Mouse (Mus musculus): ENCODE data around the gene Nt5c2. TPM values are rescaled to one million over a fixed set of nuclear protein-coding genes. Genes with fewer than 3 reads are reported as not detected.
A peak's percentile ranks its signal among the peaks of the same experiment; 100 is the strongest.

Gene Nt5c2
- polyA plus RNA-seq, 1 experiment from 2014 or later, result 69.6 TPM

- Histone ChIP-seq H3K4me3 (no peak overlapping the region), H3K4me1 (replicated peaks) (no peaks in the 10 kb centered on the region), H3K27me3 (ENCODE audit: insufficient read depth, poor library complexity, severe bottlenecking) (no peaks in the 10 kb centered on the region), H3K36me3 (peaks cover 43% of the 10 kb centered on the region), H3K27ac (no peak overlapping the region), H3K9me3 (peaks cover 9% of the 10 kb centered on the region; the same call in 1 of the 2 replicates)
- DNase-seq (ENCODE audit: low spot score), result no peak
- 86% methylated on average over 5 of the region's 5 CpGs for WGBS
These were observed 116.7 kb downstream of the Nt5c2 start for GRCm38 (mm10) chr19:46898222-46898621.

GRCm38 (mm10) chr19:46897135-46897534 lies 117.8 kb downstream of the Nt5c2 start:
- WGBS, result 83% methylated on average over 3 of the region's 3 CpGs
- H3K4me3 ChIP-seq, result no peak overlapping the region

GRCm38 (mm10) chr19:46893484-46893883 lies 121.5 kb downstream of the Nt5c2 start:
- Histone ChIP-seq H3K27ac (no peak overlapping the region), H3K36me3 (peaks cover 80% of the 10 kb centered on the region), H3K4me3 (no peak overlapping the region), H3K9me3 (peaks cover 9% of the 10 kb centered on the region; the same call in 1 of the 2 replicates), H3K4me1 (replicated peaks) (no peaks in the 10 kb centered on the region), H3K27me3 (ENCODE audit: insufficient read depth, poor library complexity, severe bottlenecking) (no peaks in the 10 kb centered on the region)
- peak; percentile 1 for DNase-seq (ENCODE audit: low spot score)
- 88% methylated on average over 7 of the region's 7 CpGs for WGBS

More at GRCm38 (mm10) chr19:46897135-46897534, 117.8 kb downstream of the Nt5c2 start:
- Histone ChIP-seq H3K27me3 (ENCODE audit: insufficient read depth, poor library complexity, severe bottlenecking) (no peaks in the 10 kb centered on the region), H3K27ac (no peak overlapping the region), H3K4me1 (replicated peaks) (no peaks in the 10 kb centered on the region), H3K36me3 (peaks cover 50% of the 10 kb centered on the region), H3K9me3 (peaks cover 9% of the 10 kb centered on the region; the same call in 1 of the 2 replicates)
- no peak for DNase-seq (ENCODE audit: low spot score)

- no peak for DNase-seq (ENCODE audit: low spot score)
- H3K4me3 ChIP-seq, result no peak overlapping the region
- H3K36me3 ChIP-seq, result peaks cover 80% of the 10 kb centered on the region
- no peaks in the 10 kb centered on the region for H3K27me3 ChIP-seq (ENCODE audit: insufficient read depth, poor library complexity, severe bottlenecking)
- no peak overlapping the region for H3K27ac ChIP-seq
- no peaks in the 10 kb centered on the region for H3K4me1 ChIP-seq (replicated peaks)
- 91% methylated on average over 3 of the region's 3 CpGs for WGBS
- peaks cover 8% of the 10 kb centered on the region; the same call in 1 of the 2 replicates for H3K9me3 ChIP-seq
These were observed 122.1 kb downstream of the Nt5c2 start for GRCm38 (mm10) chr19:46892856-46893255.

GRCm38 (mm10) chr19:46890657-46891056 lies 124.3 kb downstream of the Nt5c2 start:
- DNase-seq (ENCODE audit: low spot score), result no peak
- Histone ChIP-seq H3K9me3 (no peaks in the 10 kb centered on the region), H3K4me1 (replicated peaks) (no peaks in the 10 kb centered on the region), H3K4me3 (no peak overlapping the region), H3K27me3 (ENCODE audit: insufficient read depth, poor library complexity, severe bottlenecking) (no peaks in the 10 kb centered on the region), H3K36me3 (peaks cover 83% of the 10 kb centered on the region), H3K27ac (no peak overlapping the region)
- 94% methylated on average over 8 of the region's 8 CpGs for WGBS

DNA sequence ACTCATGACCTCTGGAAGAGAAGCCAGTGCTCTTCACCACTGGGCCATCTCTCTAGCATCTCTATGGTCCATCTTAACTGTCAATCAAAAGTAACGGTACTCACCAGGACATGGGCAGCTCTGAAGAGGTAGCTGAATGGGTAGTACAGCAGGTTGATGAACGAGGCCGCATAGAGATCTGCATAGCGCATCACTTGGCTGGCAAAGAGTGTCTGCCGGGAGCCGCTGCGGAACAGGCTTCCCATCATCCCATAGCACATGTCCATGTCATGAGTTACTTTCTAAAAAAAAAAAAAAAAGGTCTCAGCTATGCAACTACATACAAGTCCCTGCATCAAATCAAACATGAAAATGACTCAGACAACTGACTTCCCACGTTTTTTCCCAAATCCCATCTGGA lies 125.3 kb downstream of the Nt5c2 start:
- no peaks in the 10 kb centered on the region for H3K4me1 ChIP-seq (replicated peaks)
- H3K36me3 ChIP-seq, result peaks cover 84% of the 10 kb centered on the region
- no peaks in the 10 kb centered on the region for H3K9me3 ChIP-seq
- WGBS, result 95% methylated on average over 8 of the region's 8 CpGs
- no peaks in the 10 kb centered on the region for H3K27me3 ChIP-seq (ENCODE audit: insufficient read depth, poor library complexity, severe bottlenecking)
- H3K27ac ChIP-seq, result no peak overlapping the region
- DNase-seq (ENCODE audit: low spot score), result no peak
- H3K4me3 ChIP-seq, result no peak overlapping the region

- Histone ChIP-seq H3K4me3 (no peak overlapping the region), H3K9me3 (no peaks in the 10 kb centered on the region), H3K27ac (no peak overlapping the region), H3K4me1 (replicated peaks) (no peaks in the 10 kb centered on the region), H3K36me3 (peaks cover 96% of the 10 kb centered on the region), H3K27me3 (ENCODE audit: insufficient read depth, poor library complexity, severe bottlenecking) (no peaks in the 10 kb centered on the region)
- WGBS, result 87% methylated on average over 14 of the region's 14 CpGs
- no peak for DNase-seq (ENCODE audit: low spot score)
These were observed 127.0 kb downstream of the Nt5c2 start for GRCm38 (mm10) chr19:46887811-46888527.

- Histone ChIP-seq H3K27ac (no peak overlapping the region), H3K27me3 (ENCODE audit: insufficient read depth, poor library complexity, severe bottlenecking) (no peaks in the 10 kb centered on the region), H3K9me3 (no peaks in the 10 kb centered on the region), H3K4me3 (no peak overlapping the region), H3K4me1 (replicated peaks) (no peaks in the 10 kb centered on the region), H3K36me3 (peaks cover 96% of the 10 kb centered on the region)
- WGBS, result 89% methylated on average over 7 of the region's 7 CpGs
- no peak for DNase-seq (ENCODE audit: low spot score)
These were observed 128.1 kb downstream of the Nt5c2 start for GRCm38 (mm10) chr19:46886826-46887225.

- Histone ChIP-seq H3K27me3 (ENCODE audit: insufficient read depth, poor library complexity, severe bottlenecking) (no peaks in the 10 kb centered on the region), H3K27ac (no peak overlapping the region), H3K4me1 (replicated peaks) (no peaks in the 10 kb centered on the region), H3K36me3 (peaks cover 89% of the 10 kb centered on the region), H3K9me3 (no peaks in the 10 kb centered on the region), H3K4me3 (no peak overlapping the region)
- 94% methylated on average over 4 of the region's 4 CpGs for WGBS
- DNase-seq (ENCODE audit: low spot score), result no peak
These were observed 129.6 kb downstream of the Nt5c2 start for GRCm38 (mm10) chr19:46885365-46885764.

DNA sequence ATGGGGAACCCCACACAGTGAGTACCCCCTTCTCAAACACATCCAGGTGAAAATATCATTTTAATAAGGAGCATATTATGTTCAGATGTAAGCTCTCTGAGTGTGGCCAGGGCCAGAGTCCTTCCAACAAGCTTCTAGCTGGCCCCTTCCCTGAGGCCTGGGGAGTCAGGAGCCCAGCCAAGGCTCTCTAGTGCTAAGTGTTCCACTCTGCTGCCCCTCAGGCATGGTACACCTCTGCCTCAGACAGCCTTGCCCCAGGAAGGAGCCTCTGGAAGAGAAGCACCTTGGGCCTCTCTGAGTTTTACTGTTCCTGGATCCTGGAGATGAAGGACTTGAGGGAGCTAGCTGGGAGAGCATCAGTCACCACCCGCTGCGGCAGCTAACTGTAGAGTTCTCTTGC lies 135.1 kb downstream of the Nt5c2 start:
- Histone ChIP-seq H3K4me1 (replicated peaks) (no peaks in the 10 kb centered on the region), H3K36me3 (peaks cover 42% of the 10 kb centered on the region), H3K9me3 (no peaks in the 10 kb centered on the region), H3K27ac (no peak overlapping the region), H3K4me3 (no peak overlapping the region), H3K27me3 (ENCODE audit: insufficient read depth, poor library complexity, severe bottlenecking) (no peaks in the 10 kb centered on the region)
- WGBS, result 97% methylated on average over 2 of the region's 2 CpGs
- no peak for DNase-seq (ENCODE audit: low spot score)

DNA sequence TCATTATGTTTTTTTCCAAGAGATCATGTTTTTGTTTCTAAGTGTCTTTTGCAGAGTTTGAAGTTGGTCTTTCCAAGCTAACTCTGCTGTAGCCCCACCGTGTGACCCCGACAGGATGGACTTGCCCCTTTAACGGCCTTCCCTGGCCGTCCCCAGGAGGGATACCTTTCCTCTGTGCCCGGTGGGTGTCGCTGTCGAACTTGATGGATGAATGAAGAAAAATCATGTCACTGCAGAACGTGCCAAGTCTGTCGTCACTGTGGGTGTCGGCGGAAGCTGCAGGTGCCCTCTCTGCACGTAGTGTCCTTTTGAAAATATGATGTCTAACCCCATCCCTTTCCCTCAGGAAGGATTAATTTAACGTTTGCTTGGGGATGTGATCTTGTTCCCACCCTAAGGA lies 136.6 kb downstream of the Nt5c2 start:
- WGBS, result 65% methylated on average over 13 of the region's 13 CpGs
- no peaks in the 10 kb centered on the region for H3K27me3 ChIP-seq (ENCODE audit: insufficient read depth, poor library complexity, severe bottlenecking)
- H3K4me1 ChIP-seq (replicated peaks), result no peaks in the 10 kb centered on the region
- peaks cover 27% of the 10 kb centered on the region for H3K36me3 ChIP-seq
- H3K27ac ChIP-seq, result no peak overlapping the region
- no peak overlapping the region for H3K4me3 ChIP-seq
- H3K9me3 ChIP-seq, result no peaks in the 10 kb centered on the region
- DNase-seq (ENCODE audit: low spot score), result no peak

GRCm38 (mm10) chr19:46877886-46878285 lies 137.1 kb downstream of the Nt5c2 start:
- H3K4me1 ChIP-seq (replicated peaks), result no peaks in the 10 kb centered on the region
- no peaks in the 10 kb centered on the region for H3K9me3 ChIP-seq
- 92% methylated on average over 13 of the region's 13 CpGs for WGBS
- no peaks in the 10 kb centered on the region for H3K27me3 ChIP-seq (ENCODE audit: insufficient read depth, poor library complexity, severe bottlenecking)
- no peak overlapping the region for H3K27ac ChIP-seq
- DNase-seq (ENCODE audit: low spot score), result no peak
- H3K4me3 ChIP-seq, result no peak overlapping the region
- peaks cover 22% of the 10 kb centered on the region for H3K36me3 ChIP-seq

- Histone ChIP-seq H3K27ac (no peak overlapping the region), H3K36me3 (peaks cover 5% of the 10 kb centered on the region; the same call in 1 of the 2 replicates), H3K4me3 (no peak overlapping the region), H3K4me1 (replicated peaks) (no peaks in the 10 kb centered on the region), H3K27me3 (ENCODE audit: insufficient read depth, poor library complexity, severe bottlenecking) (no peaks in the 10 kb centered on the region), H3K9me3 (no peaks in the 10 kb centered on the region)
- peak; percentile 76 for DNase-seq (ENCODE audit: low spot score)
- WGBS, result 42% methylated on average over 12 of the region's 12 CpGs
These were observed 139.2 kb downstream of the Nt5c2 start for GRCm38 (mm10) chr19:46875790-46876189.
